Mouse (Mus musculus): Measurements from ENCODE around the gene Sv2b.

DNA sequence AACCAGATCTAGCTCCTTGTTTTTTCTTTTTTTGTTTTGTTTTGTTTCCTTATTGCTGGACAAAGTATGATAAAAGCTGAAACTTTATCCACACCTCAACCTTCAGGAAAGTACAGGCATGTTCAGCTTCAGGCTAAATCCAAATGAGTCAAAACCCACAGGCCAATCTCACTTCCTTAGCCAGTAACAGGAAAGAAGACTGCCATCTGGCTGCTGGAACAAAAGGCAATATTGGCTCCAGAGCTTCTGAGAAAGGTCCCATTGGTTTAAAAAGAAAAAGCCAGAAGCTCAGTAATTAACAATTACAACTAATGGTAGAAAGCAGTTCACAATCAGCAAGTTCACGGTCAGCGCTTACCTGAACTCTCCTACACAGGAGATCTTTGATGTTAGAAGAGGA lies 169.8 kb downstream of the Sv2b start:
- no peak for TF ChIP-seq POLR2A (IDR thresholded peaks at IDR 0.05; ENCODE audit: borderline replicate concordance, extremely low read depth, insufficient read depth, insufficient read length, poor library complexity, severe bottlenecking)
- TF ChIP-seq CTCF (IDR thresholded peaks at IDR 0.05; ENCODE audit: borderline replicate concordance, extremely low read depth, insufficient read depth, insufficient read length): no peak
